Mouse (Mus musculus) liver, adult 2 months (tissue): Measurements from ENCODE around the gene Tpm4.
"Not testable (repeated sequence)": the region's sequence is repeated elsewhere in the genome, so short reads cannot be mapped to it uniquely, and the experiment has no call there.

Experiments
- CTCF ChIP-seq: fragments of 200-500 bp; IDR thresholded peaks from 2 replicates; pipeline ENCODE4 v1.5.1; 2011; ENCODE audit warnings: low read depth, low read length, control low read depth
- POLR2A ChIP-seq: fragments of 200-500 bp; IDR thresholded peaks from 2 replicates; pipeline ENCODE4 v1.6.1; 2011; ENCODE audit warnings: low read length, control low read depth; ENCODE audit not compliant: insufficient read depth; ENCODE audit errors: extremely low read depth

DNA sequence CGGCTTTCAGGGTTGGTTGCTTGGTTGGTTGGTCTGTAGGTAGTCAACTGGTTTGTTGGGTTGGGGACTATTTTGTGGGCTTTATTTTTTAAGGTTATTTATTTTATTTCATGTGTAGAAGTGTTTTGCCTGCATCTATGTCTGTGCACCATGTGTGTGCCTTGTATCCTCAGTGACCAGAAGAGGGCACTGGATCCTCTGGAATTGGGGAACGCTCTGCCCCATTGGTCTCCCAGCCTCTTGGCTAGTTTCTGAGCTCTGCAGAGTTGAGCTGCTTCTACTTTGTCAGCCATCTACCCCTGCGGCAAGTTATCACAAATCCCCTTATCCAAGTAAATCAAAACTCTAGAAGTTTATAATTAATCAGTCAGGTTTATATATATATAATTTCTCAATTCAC is 47.2 kb upstream of the Tpm4 start:
- TF ChIP-seq CTCF, POLR2A: not testable (repeated sequence)
